Mouse (Mus musculus): Measurements from ENCODE around the gene Ythdf1. TPM values are rescaled to one million over a fixed set of nuclear protein-coding genes. Genes with fewer than 3 reads are reported as not detected.

The Ythdf1 gene
- total and polyA plus RNA-seq, 2 experiments from 2014 or later: 27.7 to 51.0 TPM

DNA sequence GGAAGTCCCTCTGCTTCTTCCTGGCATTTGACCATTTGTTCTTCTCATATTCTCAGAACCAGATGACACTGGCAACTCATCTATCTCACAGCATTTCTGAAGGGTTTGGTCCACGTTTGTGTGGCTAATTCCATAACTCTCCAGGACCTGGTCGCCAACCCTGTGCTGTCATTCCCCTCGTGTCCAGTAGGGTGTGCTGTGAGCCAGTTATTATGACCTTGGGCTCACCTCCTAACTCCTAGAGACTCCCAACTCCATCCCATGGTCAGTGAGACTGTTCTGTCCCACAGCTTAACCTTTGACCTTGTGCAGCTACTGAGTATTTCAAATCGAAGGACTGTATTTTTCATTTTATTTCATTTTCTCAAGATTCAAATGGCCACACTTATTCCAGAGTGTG lies 4.4 kb upstream of the Ythdf1 start:
- H3K9ac ChIP-seq (replicated peaks; ENCODE audit: low read depth, low read length): no peak overlapping the region
- H3K9me3 ChIP-seq (replicated peaks; ENCODE audit: control insufficient read depth, low read length): no peaks in the 10 kb centered on the region
- peak; percentile 95 for TF ChIP-seq CTCF (IDR thresholded peaks at IDR 0.05; ENCODE audit: low read depth)
- TF ChIP-seq EP300 (IDR thresholded peaks at IDR 0.05; ENCODE audit: low read depth): no peak
- ATAC-seq (ENCODE audit: insufficient read depth, low read depth): no peak
- H3K4me2 ChIP-seq (ENCODE audit: low read depth, low read length): no peak overlapping the region
- peak; percentile 61 for DNase-seq (ENCODE audit: low spot score)
- H3K27me3 ChIP-seq (ENCODE audit: control insufficient read depth, insufficient read depth, low read length): no peaks in the 10 kb centered on the region
- no peaks in the 10 kb centered on the region for H3K36me3 ChIP-seq (replicated peaks; ENCODE audit: control insufficient read depth, insufficient read depth, low read length)
- 2% methylated on average over 4 of the region's 4 CpGs for WGBS
- H3K4me3 ChIP-seq (ENCODE audit: low read depth, low read length): no peak overlapping the region
- 0 out of 2 replicates have a peak, but pooled peaks cover 6% of the 10 kb centered on the region for H3K4me1 ChIP-seq (ENCODE audit: control insufficient read depth, insufficient read depth)
- no peak overlapping the region for H3K27ac ChIP-seq (ENCODE audit: low read depth)

DNA sequence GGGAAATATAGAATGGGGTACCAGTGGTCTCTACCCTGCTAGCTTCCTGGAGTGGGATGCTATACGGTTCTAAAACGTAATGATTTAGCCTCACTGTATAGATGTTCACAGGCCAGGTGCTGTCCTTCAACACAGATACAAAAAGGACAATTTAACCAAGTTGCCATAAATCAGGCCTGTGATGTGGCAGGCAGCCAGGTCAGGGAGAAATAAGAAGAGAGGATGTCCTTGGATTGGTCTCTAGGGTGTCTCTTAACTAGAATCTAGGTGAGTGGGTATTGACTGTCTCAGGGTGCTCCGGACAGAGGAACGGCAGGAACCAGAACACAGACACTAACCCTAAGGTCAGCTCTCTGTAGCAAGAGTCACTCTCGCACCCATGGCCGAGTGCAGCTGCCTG lies 2.0 kb upstream of the Ythdf1 start:
- ATAC-seq (ENCODE audit: insufficient read depth, low read depth): no peak
- no peak for TF ChIP-seq CTCF (IDR thresholded peaks at IDR 0.05; ENCODE audit: low read depth)
- TF ChIP-seq EP300 (IDR thresholded peaks at IDR 0.05; ENCODE audit: low read depth): no peak
- Histone ChIP-seq H3K27me3 (ENCODE audit: control insufficient read depth, insufficient read depth, low read length) (no peaks in the 10 kb centered on the region), H3K9ac (replicated peaks; ENCODE audit: low read depth, low read length) (no peak overlapping the region), H3K27ac (ENCODE audit: low read depth) (no peak overlapping the region), H3K9me3 (replicated peaks; ENCODE audit: control insufficient read depth, low read length) (no peaks in the 10 kb centered on the region), H3K36me3 (replicated peaks; ENCODE audit: control insufficient read depth, insufficient read depth, low read length) (peaks cover 9% of the 10 kb centered on the region), H3K4me2 (ENCODE audit: low read depth, low read length) (no peak overlapping the region), H3K4me1 (ENCODE audit: control insufficient read depth, insufficient read depth) (peaks cover 14% of the 10 kb centered on the region), H3K4me3 (ENCODE audit: low read depth, low read length) (no peak overlapping the region)
- DNase-seq (ENCODE audit: low spot score): no peak
- WGBS: 77% methylated on average over 6 of the region's 6 CpGs

DNA sequence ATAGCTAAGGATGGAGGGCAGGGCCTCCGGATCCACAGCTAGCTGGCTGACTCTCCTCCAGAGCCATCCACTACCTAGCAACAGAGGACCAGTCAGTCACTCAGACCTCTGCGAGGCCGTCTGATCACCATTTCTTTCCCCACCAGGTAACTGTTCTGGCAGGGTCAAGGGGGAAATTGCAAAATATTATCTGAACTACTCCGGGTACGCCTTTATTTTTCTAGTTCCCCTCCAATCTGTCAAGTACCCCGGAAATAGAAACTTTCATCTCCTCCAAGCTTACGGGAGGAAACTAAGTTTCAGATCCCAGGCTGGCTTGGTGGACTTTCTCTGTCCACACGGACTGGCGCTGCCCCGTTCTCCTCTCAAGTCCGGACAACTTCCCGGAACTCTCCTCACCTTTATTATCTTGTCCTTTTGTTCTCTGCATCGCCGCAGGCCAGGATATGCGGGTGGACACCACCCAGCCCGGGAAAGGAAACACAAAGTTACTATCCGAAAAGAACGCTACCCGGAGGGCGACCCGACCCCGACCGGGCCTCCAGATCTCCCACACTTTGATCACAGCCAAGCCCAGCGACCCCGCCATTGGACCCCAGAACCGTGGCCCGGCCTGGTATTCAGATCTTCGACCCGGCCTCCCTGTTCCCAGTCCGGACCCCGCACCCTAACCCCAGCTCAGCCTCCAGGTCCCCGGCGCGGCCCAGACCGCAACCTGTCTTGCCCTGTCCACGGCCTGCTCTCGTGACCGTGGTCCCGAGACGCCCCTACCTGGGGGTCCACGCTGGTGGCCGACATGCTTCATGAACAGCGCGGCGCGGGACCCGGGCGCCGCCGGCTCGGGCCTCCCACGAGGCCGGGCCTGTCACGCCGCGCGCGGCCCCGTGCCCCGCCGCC lies 588 bp downstream of the Ythdf1 start:
- Histone ChIP-seq H3K27me3 (ENCODE audit: control insufficient read depth, insufficient read depth, low read length) (no peaks in the 10 kb centered on the region), H3K4me2 (ENCODE audit: low read depth, low read length) (peak overlapping the region; percentile 86), H3K36me3 (replicated peaks; ENCODE audit: control insufficient read depth, insufficient read depth, low read length) (peaks cover 34% of the 10 kb centered on the region), H3K4me3 (ENCODE audit: low read depth, low read length) (peak overlapping the region; percentile 94), H3K27ac (ENCODE audit: low read depth) (peak overlapping the region; percentile 78), H3K9ac (replicated peaks; ENCODE audit: low read depth, low read length) (peak overlapping the region; percentile 98), H3K4me1 (ENCODE audit: control insufficient read depth, insufficient read depth) (peaks cover 22% of the 10 kb centered on the region), H3K9me3 (replicated peaks; ENCODE audit: control insufficient read depth, low read length) (no peaks in the 10 kb centered on the region)
- DNase-seq (ENCODE audit: low spot score) (no peak), ATAC-seq (ENCODE audit: insufficient read depth, low read depth) (peak; percentile 31; the same call in 1 of the 2 replicates)
- under 1% methylated on average over 61 of the region's 61 CpGs for WGBS
- TF ChIP-seq EP300 (IDR thresholded peaks at IDR 0.05; ENCODE audit: low read depth): no peak
- TF ChIP-seq CTCF (IDR thresholded peaks at IDR 0.05; ENCODE audit: low read depth): no peak

DNA sequence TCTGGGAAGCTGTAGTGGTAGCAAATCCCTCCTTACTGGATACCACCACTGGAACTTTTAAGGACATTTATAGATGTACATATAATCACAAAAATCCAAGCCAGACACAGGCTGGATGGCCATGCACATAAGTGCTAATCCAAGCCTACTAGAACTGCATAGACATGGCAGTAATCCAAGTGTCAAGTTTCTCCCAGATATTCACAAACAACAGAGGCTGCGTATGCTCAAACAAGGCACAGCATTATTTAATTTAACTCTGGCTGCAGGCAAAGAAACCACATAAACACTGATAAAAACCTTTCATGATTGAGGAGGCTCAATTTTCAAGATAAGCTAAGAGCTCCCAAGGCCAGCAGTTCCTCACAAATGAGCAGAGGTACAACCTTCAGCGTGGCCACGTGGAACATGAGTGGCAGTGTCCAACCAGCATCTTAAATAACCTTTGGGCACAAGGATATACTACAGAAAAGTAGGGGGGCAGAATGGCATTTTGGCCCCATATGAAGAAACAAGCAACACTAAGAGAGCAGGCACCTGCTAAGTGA lies 4.8 kb downstream of the Ythdf1 start:
- no peak for TF ChIP-seq EP300 (IDR thresholded peaks at IDR 0.05; ENCODE audit: low read depth)
- TF ChIP-seq CTCF (IDR thresholded peaks at IDR 0.05; ENCODE audit: low read depth): no peak
- WGBS: 29% methylated on average over 3 of the region's 3 CpGs
- H3K9me3 ChIP-seq (replicated peaks; ENCODE audit: control insufficient read depth, low read length): no peaks in the 10 kb centered on the region
- H3K4me2 ChIP-seq (ENCODE audit: low read depth, low read length): no peak overlapping the region
- peaks cover 16% of the 10 kb centered on the region for H3K4me1 ChIP-seq (ENCODE audit: control insufficient read depth, insufficient read depth)
- H3K27ac ChIP-seq (ENCODE audit: low read depth): no peak overlapping the region
- peaks cover 72% of the 10 kb centered on the region for H3K36me3 ChIP-seq (replicated peaks; ENCODE audit: control insufficient read depth, insufficient read depth, low read length)
- DNase-seq (ENCODE audit: low spot score) (no peak), ATAC-seq (ENCODE audit: insufficient read depth, low read depth) (no peak)
- H3K9ac ChIP-seq (replicated peaks; ENCODE audit: low read depth, low read length): no peak overlapping the region
- no peak overlapping the region for H3K4me3 ChIP-seq (ENCODE audit: low read depth, low read length)
- no peaks in the 10 kb centered on the region for H3K27me3 ChIP-seq (ENCODE audit: control insufficient read depth, insufficient read depth, low read length)

DNA sequence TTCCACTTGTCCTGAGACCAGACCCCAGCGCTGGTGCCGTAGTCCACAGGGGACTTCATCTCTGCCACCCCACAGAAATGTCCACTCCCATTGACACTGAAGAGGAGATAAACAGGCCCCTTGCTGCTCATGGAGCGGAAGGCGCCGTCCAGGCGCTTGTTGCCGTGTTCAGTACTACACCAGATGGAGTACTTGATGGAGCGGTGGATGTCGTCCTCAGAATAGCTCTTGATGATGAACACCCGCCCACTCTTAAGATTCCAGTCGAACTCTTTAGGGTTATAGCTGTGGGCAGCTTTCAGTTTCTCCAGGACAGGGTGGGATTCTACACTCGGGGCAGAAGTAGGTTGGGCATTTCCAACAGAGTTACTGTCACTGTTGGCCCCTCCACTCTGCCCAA lies 9.8 kb downstream of the Ythdf1 start:
- Histone ChIP-seq H3K4me2 (ENCODE audit: low read depth, low read length) (no peak overlapping the region), H3K36me3 (replicated peaks; ENCODE audit: control insufficient read depth, insufficient read depth, low read length) (peaks cover 80% of the 10 kb centered on the region), H3K27me3 (ENCODE audit: control insufficient read depth, insufficient read depth, low read length) (no peaks in the 10 kb centered on the region), H3K4me1 (ENCODE audit: control insufficient read depth, insufficient read depth) (peaks cover 3% of the 10 kb centered on the region; the same call in 1 of the 2 replicates), H3K27ac (ENCODE audit: low read depth) (no peak overlapping the region), H3K4me3 (ENCODE audit: low read depth, low read length) (no peak overlapping the region), H3K9ac (replicated peaks; ENCODE audit: low read depth, low read length) (no peak overlapping the region), H3K9me3 (replicated peaks; ENCODE audit: control insufficient read depth, low read length) (no peaks in the 10 kb centered on the region)
- TF ChIP-seq CTCF (IDR thresholded peaks at IDR 0.05; ENCODE audit: low read depth) (no peak), EP300 (IDR thresholded peaks at IDR 0.05; ENCODE audit: low read depth) (no peak)
- DNase-seq (ENCODE audit: low spot score) (no peak), ATAC-seq (ENCODE audit: insufficient read depth, low read depth) (no peak)
- 78% methylated on average over 12 of the region's 12 CpGs for WGBS
